Mouse (Mus musculus): ENCODE results near the gene Aqp6. TPM values are rescaled to one million over a fixed set of nuclear protein-coding genes. Genes with fewer than 3 reads are reported as not detected.

Aqp6 gene
- total RNA-seq, 4 experiments from 2014 or later: not detected

GRCm38 (mm10) chr15:99597596-99597995, 3.6 kb upstream of the Aqp6 start:
- DNase-seq (ENCODE audit: low spot score in 2 of 2): no peak

DNA sequence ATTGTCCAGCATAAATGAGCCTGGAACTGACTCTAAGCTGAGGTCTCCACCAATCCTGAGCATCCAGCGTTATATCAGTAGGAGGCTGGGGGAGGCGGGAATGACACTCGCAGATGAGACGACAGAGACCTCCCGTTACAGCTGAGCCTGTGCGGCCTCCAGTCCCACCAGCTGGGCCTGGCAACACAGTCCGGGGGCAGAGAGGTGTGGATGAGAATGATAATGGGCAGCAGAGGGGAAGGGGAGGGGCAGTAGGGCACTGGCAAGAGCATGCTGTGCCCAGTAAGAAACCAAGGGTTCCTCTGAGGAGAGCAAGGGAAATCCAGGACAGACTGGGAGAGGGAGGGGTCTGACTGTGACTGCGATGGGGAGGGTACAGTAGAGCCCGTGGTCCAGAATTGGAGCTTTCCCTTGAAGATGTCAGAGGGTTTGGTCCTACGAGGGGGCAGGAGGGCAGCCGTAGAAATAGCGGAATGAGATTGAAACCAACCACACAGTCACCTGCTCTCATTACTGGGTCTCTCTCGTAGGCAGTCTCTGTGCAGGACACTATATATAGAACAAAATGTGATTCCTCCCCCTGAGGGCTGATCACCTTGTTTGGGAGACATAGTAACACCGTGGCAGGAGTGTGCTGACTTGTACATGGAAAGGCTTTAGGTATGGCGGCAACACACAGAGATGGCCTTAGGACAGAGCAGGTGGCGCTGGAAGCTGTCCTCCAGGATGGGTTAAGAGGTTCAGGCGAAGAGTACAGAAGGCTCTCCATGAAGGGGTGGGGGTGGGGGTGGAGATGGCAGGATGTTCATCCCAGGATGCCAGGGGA, 1.7 kb upstream of the Aqp6 start:
- no peak for DNase-seq (ENCODE audit: low spot score in 2 of 2)

- no peak for DNase-seq (ENCODE audit: low spot score in 2 of 2)
Observed at GRCm38 (mm10) chr15:99601823-99602120, 572 bp downstream of the Aqp6 start.

DNA sequence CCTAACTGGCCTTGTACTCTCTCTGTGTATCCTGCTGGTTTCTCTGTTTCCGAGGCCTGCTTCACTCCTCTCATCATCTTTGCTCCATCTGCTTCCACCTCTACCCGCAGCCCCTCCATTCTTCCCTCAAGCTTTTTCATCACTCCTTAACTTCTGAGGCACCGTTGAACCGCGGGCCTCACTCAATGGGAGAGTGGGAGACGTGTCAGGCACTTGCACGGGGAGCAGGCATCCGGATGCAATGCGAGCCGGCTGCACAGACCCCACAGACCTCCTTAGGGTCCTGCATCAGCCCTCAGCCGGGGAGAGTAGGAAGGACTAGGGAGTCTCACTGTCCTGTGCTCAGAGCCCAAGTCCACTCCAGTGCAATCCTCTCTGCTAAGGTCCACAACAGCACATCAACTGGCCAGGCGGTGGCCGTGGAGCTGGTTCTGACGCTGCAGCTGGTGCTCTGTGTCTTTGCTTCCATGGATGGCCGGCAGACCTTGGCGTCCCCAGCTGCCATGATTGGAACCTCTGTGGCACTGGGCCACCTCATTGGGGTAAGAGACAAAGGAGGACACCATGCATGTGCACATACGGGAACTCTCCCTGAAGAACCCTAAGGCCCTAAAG, 1.1 kb downstream of the Aqp6 start:
- no peak for DNase-seq (ENCODE audit: low spot score in 2 of 2)

DNA sequence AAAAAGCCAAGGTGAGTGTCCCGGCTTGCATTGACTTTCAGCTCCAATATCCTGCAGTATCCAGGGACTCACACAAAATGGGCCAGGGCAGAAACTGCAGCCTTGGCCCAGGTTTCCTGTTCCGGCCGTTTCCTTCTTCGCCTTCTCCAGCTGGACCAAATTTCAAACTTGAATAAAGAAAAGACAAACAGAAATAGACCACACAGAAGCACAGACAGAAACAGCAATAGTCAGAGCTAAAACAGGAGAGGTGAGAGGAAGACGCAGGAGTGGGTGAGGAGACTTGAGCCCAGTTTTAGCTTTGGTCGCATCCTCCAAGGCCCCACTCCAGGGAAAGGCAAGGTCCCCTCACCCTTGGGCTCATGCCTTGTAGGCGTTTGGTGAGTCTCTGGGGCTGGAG, 2.0 kb downstream of the Aqp6 start:
- DNase-seq (ENCODE audit: low spot score in 2 of 2): no peak

DNA sequence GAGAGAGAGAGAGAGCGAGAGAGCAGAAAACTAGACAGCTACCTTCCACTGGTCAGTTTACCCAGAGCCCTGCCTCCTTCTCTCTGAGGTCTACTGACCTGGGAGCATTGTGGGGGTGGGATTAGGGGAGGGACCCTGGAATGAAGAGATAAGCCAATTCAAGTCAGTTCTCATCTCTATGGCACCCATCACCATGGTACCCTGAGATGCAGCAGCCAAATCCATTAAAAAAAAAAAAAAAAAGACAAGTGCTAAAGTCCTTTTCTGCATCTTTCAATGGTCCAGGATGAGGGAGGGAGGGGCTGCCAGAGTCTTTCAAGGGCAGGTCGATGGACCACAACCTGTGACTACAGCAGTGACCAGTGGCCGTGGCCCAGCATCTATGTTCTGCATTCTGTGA, 4.4 kb downstream of the Aqp6 start:
- no peak for DNase-seq (ENCODE audit: low spot score in 2 of 2)

DNA sequence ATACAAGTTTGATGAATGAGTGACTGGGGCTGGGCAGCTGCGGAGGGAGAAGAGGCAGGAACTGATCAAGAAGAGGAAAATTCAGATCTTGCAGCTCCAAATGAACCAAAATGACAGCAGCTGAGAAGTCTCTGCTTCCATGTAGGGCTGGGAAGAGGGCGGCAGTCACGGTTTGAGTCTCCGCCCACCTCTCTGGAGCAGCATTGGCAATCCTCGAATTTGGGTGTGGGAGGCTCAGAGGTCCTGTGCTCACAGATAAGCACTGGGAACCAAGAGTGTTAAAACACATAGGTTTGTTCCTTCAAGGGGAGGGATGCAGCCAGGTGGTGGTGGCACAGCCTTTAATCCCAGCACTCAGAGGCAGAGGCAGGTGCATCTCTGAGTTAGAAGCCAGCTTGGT, 5.3 kb downstream of the Aqp6 start:
- no peak for DNase-seq (ENCODE audit: low spot score in 2 of 2)

- DNase-seq (ENCODE audit: low spot score in 2 of 2): no peak
Observed at GRCm38 (mm10) chr15:99607388-99608113, 6.4 kb downstream of the Aqp6 start.

DNA sequence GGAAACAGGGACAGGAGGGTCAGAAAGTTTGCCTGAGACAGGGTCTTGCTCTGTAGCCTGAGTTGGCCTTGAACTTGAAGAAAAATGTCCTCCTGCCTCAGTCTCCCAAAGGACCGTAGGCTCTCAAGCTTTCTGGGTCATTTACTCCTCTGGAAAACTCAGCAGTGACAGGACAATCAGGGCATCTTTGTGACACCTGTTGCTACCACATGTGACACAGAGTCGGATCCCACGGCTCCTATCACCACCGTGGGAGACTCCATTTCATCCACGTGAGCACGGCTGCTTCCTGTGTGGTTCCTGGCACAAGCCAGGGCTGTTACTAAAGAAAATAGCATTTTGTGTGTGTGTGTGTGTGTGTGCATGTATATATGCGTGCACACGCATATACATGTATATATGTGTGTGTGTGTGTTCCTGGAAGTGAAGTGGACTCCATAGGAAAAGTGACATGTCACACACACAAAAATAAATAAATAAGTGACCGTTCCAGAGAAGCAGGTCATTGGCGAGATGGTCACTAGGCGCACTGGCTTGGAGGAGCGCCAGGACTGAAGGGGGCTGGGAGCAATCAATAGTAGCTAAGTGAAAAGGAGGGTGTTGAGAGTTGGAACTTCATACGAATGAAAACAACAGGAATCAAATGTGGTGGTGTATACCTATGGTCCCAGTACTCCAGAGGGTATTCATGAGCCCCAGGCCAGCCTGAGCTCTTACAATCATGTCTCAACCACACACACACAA, 7.4 kb downstream of the Aqp6 start:
- no peak for DNase-seq (ENCODE audit: low spot score in 2 of 2)

GRCm38 (mm10) chr15:99611563-99611962, 10.4 kb downstream of the Aqp6 start:
- no peak for DNase-seq (ENCODE audit: low spot score in 2 of 2)

- no peak for DNase-seq (ENCODE audit: low spot score in 2 of 2)
Observed at GRCm38 (mm10) chr15:99614273-99614672, 13.1 kb downstream of the Aqp6 start.

DNA sequence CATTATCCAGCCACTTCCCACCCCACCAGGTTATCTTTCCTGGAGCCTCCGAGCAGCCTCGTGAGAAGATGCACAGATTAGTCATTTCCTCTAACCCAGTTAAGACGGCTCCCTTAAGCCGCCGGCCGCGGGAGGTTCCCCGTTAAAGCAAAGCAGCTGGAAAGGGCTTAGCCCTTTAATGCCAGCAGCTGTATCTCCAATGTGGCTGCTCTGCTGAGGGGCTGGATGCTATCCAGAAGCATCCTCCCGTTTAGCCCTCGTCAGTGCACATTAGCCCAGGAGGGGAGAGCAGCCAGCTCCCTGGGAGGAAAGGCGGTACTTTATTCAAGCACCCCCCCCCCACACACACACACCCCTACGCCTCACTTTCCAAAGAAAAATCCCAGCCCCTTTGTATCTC, 13.6 kb downstream of the Aqp6 start:
- no peak for DNase-seq (ENCODE audit: low spot score in 2 of 2)

- DNase-seq (ENCODE audit: low spot score in 2 of 2): no peak
Observed at GRCm38 (mm10) chr15:99615246-99615645, 14.0 kb downstream of the Aqp6 start.

GRCm38 (mm10) chr15:99618595-99618994, 17.4 kb downstream of the Aqp6 start:
- DNase-seq (ENCODE audit: low spot score in 2 of 2): no peak

DNA sequence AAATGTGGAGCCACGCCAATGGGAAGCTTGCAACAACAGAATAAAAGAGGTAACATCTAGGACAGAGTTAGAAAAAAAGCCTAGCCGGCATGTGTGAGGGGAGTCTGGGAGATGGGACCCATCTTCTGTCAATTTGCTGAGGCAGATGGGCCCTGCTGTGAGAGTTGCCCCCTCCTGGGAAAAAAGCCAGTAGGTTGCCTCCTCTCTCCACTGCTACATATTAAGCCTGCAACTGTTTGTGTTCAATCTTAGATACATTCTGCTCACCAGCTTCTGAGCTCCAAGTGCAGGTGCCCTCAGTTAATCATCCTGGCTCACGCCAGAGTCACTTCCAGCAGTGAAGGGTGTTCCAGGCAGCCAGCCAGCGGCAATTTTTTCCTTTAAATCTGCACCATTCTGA, 18.6 kb downstream of the Aqp6 start:
- DNase-seq (ENCODE audit: low spot score in 2 of 2): no peak

GRCm38 (mm10) chr15:99622063-99622462, 20.9 kb downstream of the Aqp6 start:
- DNase-seq (ENCODE audit: low spot score in 2 of 2): no peak

DNA sequence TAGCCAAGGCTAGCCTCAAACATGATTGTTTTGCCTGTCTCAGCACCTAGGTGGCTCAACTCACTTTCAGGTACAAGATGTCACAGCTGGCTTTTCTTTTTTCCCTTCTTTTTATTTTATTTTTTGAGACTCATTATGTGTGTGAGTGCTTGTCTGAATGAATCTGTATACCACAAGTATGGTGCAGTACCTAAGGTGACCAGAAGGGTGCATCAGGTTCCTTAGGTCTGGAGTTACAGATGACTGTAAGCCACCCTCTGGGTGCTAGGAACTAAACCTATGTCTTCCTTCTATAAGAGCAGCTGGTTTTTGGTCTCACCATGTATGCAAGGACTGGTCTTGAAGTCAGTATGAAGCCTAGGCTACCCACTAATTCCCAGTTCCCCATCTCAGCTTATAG, 30.4 kb downstream of the Aqp6 start:
- no peak for DNase-seq (ENCODE audit: low spot score in 2 of 2)

GRCm38 (mm10) chr15:99634702-99635101, 33.5 kb downstream of the Aqp6 start:
- DNase-seq (ENCODE audit: low spot score in 2 of 2): no peak

GRCm38 (mm10) chr15:99637405-99638123, 36.4 kb downstream of the Aqp6 start:
- no peak for DNase-seq (ENCODE audit: low spot score in 2 of 2)

GRCm38 (mm10) chr15:99638124-99638485, 36.9 kb downstream of the Aqp6 start:
- no peak for DNase-seq (ENCODE audit: low spot score in 2 of 2)

GRCm38 (mm10) chr15:99642622-99643021, 41.4 kb downstream of the Aqp6 start:
- no peak for DNase-seq (ENCODE audit: low spot score in 2 of 2)
